Mouse (Mus musculus): ENCODE results near the gene Trip6.

The Trip6 gene

GRCm38 (mm10) chr5:137297126-137297525, 17.1 kb downstream of the Trip6 start:
- DNase-seq = peak; percentile 50

- DNase-seq = no peak
Observed at GRCm38 (mm10) chr5:137295712-137296111, 18.5 kb downstream of the Trip6 start.

- DNase-seq = no peak
Observed at GRCm38 (mm10) chr5:137295296-137295695, 18.9 kb downstream of the Trip6 start.

- DNase-seq = no peak
Observed at GRCm38 (mm10) chr5:137294744-137295093, 19.5 kb downstream of the Trip6 start.

- peak; percentile 97 for DNase-seq
Observed at GRCm38 (mm10) chr5:137293839-137294743, 20.1 kb downstream of the Trip6 start, which contains the start of gene Ufsp1. Gene Ufsp1, plus strand, starts transcription at chr5:137294629.

- peak; percentile 90 for DNase-seq
Observed at GRCm38 (mm10) chr5:137293282-137293681, 20.9 kb downstream of the Trip6 start.

- DNase-seq = peak; percentile 64
Observed at GRCm38 (mm10) chr5:137291381-137291926, 22.8 kb downstream of the Trip6 start.

- DNase-seq = peak; percentile 80
Observed at GRCm38 (mm10) chr5:137290677-137291076, 23.5 kb downstream of the Trip6 start.

GRCm38 (mm10) chr5:137289591-137290365, 24.4 kb downstream of the Trip6 start:
- peak; percentile 67 for DNase-seq

GRCm38 (mm10) chr5:137288999-137289470, 25.2 kb downstream of the Trip6 start:
- DNase-seq = peak; percentile 81

- peak; percentile 85 for DNase-seq
Observed at GRCm38 (mm10) chr5:137287953-137288743, 26.1 kb downstream of the Trip6 start.

GRCm38 (mm10) chr5:137287032-137287952, 26.9 kb downstream of the Trip6 start, which contains the start of gene Ache:
Gene Ache, plus strand, starts transcription at chr5:137287519.
- peak; percentile 93 for DNase-seq

GRCm38 (mm10) chr5:137286655-137287031, 27.6 kb downstream of the Trip6 start:
- peak; percentile 95 for DNase-seq

GRCm38 (mm10) chr5:137285986-137286385, 28.2 kb downstream of the Trip6 start:
- DNase-seq = peak; percentile 34

GRCm38 (mm10) chr5:137285045-137285444, 29.2 kb downstream of the Trip6 start:
- peak; percentile 52 for DNase-seq

- DNase-seq = peak; percentile 33
Observed at GRCm38 (mm10) chr5:137284411-137284810, 29.8 kb downstream of the Trip6 start.

GRCm38 (mm10) chr5:137277360-137278342, 36.6 kb downstream of the Trip6 start:
- DNase-seq = peak; percentile 6

GRCm38 (mm10) chr5:137268131-137268910, 45.9 kb downstream of the Trip6 start:
- DNase-seq = no peak

GRCm38 (mm10) chr5:137264787-137265186, 49.4 kb downstream of the Trip6 start:
- DNase-seq = no peak

Data from cerebellum, adult 9-11 months (tissue).